Mouse (Mus musculus): ENCODE measurements around the gene Gm5938. TPM values are rescaled to one million over a fixed set of nuclear protein-coding genes. Genes with fewer than 3 reads are reported as not detected.

The Gm5938 gene
- not detected in 2 replicates for polyA plus RNA-seq (2015; fragmentation: Nextera tagmentation; extraction: Ambion mirVana)

GRCm38 (mm10) chrX:78125167-78125566 is at the start of gene Gm5938:
Gm5938 (plus strand) TSS chrX:78125467.
- 68% methylated on average over 1 of the region's 1 CpGs for WGBS
- Histone ChIP-seq H3K27ac (no peak within 1 kb of the TSS), H3K9ac (no peak within 1 kb of the TSS), H3K4me1 (replicated peaks) (no peaks in the 10 kb centered on the region), H3K9me3 (no peaks in the 10 kb centered on the region), H3K27me3 (no peaks in the 10 kb centered on the region), H3K36me3 (no peaks in the 10 kb centered on the region), H3K4me3 (no peak within 1 kb of the TSS), H3K4me2 (no peak within 1 kb of the TSS)
- ATAC-seq (ENCODE audit: low FRiP score): no peak

- Histone ChIP-seq H3K4me2 (no peak within 1 kb of the TSS), H3K4me3 (no peak within 1 kb of the TSS), H3K9ac (no peak within 1 kb of the TSS), H3K27ac (no peak within 1 kb of the TSS), H3K4me1 (replicated peaks) (no peaks in the 10 kb centered on the region), H3K9me3 (no peaks in the 10 kb centered on the region), H3K36me3 (no peaks in the 10 kb centered on the region), H3K27me3 (no peaks in the 10 kb centered on the region)
- no peak for ATAC-seq (ENCODE audit: low FRiP score)
Observed at GRCm38 (mm10) chrX:78091274-78091673, 34.0 kb upstream of the Gm5938 start, which contains the start of gene Obp1a. Obp1a (minus strand) TSS chrX:78091374.

Other genes starting within 250 kb of the Gm5938 start
- gene 5430402E10Rik, start 200.4 kb upstream of the Gm5938 start, polyA plus RNA-seq (2015; fragmentation: Nextera tagmentation; extraction: Ambion mirVana): not detected in 2 replicates
- not detected in 2 replicates for gene Obp1a, start 34.1 kb upstream of the Gm5938 start, polyA plus RNA-seq (2015; fragmentation: Nextera tagmentation; extraction: Ambion mirVana)
- gene Obp1b, start 61.3 kb downstream of the Gm5938 start, polyA plus RNA-seq (2015; fragmentation: Nextera tagmentation; extraction: Ambion mirVana): not detected in 2 replicates
- gene Gm14743, start 120.5 kb downstream of the Gm5938 start, polyA plus RNA-seq (2015; fragmentation: Nextera tagmentation; extraction: Ambion mirVana): not detected in 2 replicates
- gene 4930480E11Rik, start 244.2 kb downstream of the Gm5938 start, polyA plus RNA-seq (2015; fragmentation: Nextera tagmentation; extraction: Ambion mirVana): not detected in 2 replicates